24 mouse cellular contexts compared by ENCODE assay signal in genomic region chr2:79368661-79369060, GRCm38 (mm10).
DNase-seq lines count a peak whose midpoint lies in the region; ATAC-seq and TF ChIP-seq lines count a peak whose summit lies in the region.
"Had no signal": no experiment of that assay in that cellular context is flagged by ENCODE, and none has a peak within 500 bp of the region (broad histone marks: within the 10 kb centered on the region; RNA-seq: fewer than 3 reads in every experiment).

No protein-coding gene starts in this region.

- H3K27me3 ChIP-seq in midbrain, embryonic 15.5 days (replicated peaks), result no peaks in the 10 kb centered on the region
- no peaks in the 10 kb centered on the region for H3K27me3 ChIP-seq in midbrain, embryonic 13.5 days
- no peaks in the 10 kb centered on the region for H3K27me3 ChIP-seq in ES-Bruce4 (ENCODE audit: control insufficient read depth, insufficient read depth, low read length, poor library complexity, severe bottlenecking)
- no peaks in the 10 kb centered on the region for H3K27me3 ChIP-seq in liver, embryonic 14.5 days (ENCODE audit: control insufficient read depth, insufficient read depth, low read length)
- H3K27me3 ChIP-seq in stomach, postnatal 0 days (ENCODE audit: control insufficient read depth, insufficient read depth, low read length), result no peaks in the 10 kb centered on the region
- H3K27me3 ChIP-seq: embryonic facial prominence, embryonic 15.5 days; forebrain, embryonic 12.5 days; intestine, embryonic 15.5 days; limb, embryonic 15.5 days; megakaryocyte, embryonic 14.5 days had no signal

- no peak overlapping the region for H3K4me2 ChIP-seq in midbrain, embryonic 15.5 days
- H3K4me2 ChIP-seq in midbrain, embryonic 13.5 days (replicated peaks), result no peak overlapping the region
- H3K4me2 ChIP-seq in liver, embryonic 14.5 days (ENCODE audit: low read depth), result 0 out of 2 replicates have a peak overlapping the region, but pooled peaks have one; percentile 13
- H3K4me2 ChIP-seq in stomach, postnatal 0 days (replicated peaks; ENCODE audit: low read depth), result no peak overlapping the region
- H3K4me2 ChIP-seq: embryonic facial prominence, embryonic 15.5 days; forebrain, embryonic 12.5 days; intestine, embryonic 15.5 days; limb, embryonic 15.5 days had no signal

- H3K36me3 ChIP-seq in midbrain, embryonic 15.5 days (replicated peaks), result no peaks in the 10 kb centered on the region
- no peaks in the 10 kb centered on the region for H3K36me3 ChIP-seq in midbrain, embryonic 13.5 days
- H3K36me3 ChIP-seq in ES-Bruce4 (ENCODE audit: control insufficient read depth, insufficient read depth, low read length, poor library complexity, severe bottlenecking), result no peaks in the 10 kb centered on the region
- H3K36me3 ChIP-seq in liver, embryonic 14.5 days (replicated peaks; ENCODE audit: control insufficient read depth, insufficient read depth, low read depth), result no peaks in the 10 kb centered on the region
- H3K36me3 ChIP-seq in stomach, postnatal 0 days (ENCODE audit: control insufficient read depth, insufficient read depth, low read length), result no peaks in the 10 kb centered on the region
- H3K36me3 ChIP-seq: embryonic facial prominence, embryonic 10.5 days; embryonic facial prominence, embryonic 15.5 days; forebrain, embryonic 12.5 days; intestine, embryonic 15.5 days; limb, embryonic 10.5 days; limb, embryonic 15.5 days had no signal

- 0 out of 2 replicates have a peak, but pooled peaks have one; percentile 24 for ATAC-seq in midbrain, embryonic 15.5 days (replicated peaks)
- no peak for ATAC-seq in midbrain, embryonic 13.5 days
- ATAC-seq in liver, embryonic 14.5 days (ENCODE audit: insufficient read depth), result no peak
- no peak for ATAC-seq in stomach, postnatal 0 days (ENCODE audit: low FRiP score, low TSS enrichment)
- ATAC-seq: hindbrain, embryonic 16.5 days; intestine, embryonic 15.5 days had no signal

- no peak for DNase-seq in liver, embryonic 14.5 days (ENCODE audit: low read depth in 3 of 3, low spot score in 3 of 3)
- DNase-seq in stomach, postnatal 0 days (ENCODE audit: low spot score), result no peak
- DNase-seq in adrenal gland, adult 18-20 months (ENCODE audit: low spot score in 2 of 2), result no peak
- DNase-seq: cerebellum, adult 2 months; cerebellum, postnatal 14 days; gastrocnemius, postnatal 14 days; heart, postnatal 14 days; kidney, adult 8-10 months; kidney, postnatal 10 days; layer of hippocampus, adult 9-11 months; midbrain, embryonic 14.5 days; spleen, adult 18-20 months; thymus, postnatal 4 days had no signal

- no peak for TF ChIP-seq POLR2A in ES-Bruce4 (IDR thresholded peaks at IDR 0.05; ENCODE audit: insufficient read depth, low read length)

- 83% methylated on average over 12 of the region's 12 CpGs for WGBS in midbrain, embryonic 15.5 days
- WGBS in midbrain, embryonic 13.5 days, result 86% methylated on average over 12 of the region's 12 CpGs
- 73% methylated on average over 12 of the region's 12 CpGs for WGBS in liver, embryonic 14.5 days (ENCODE audit: insufficient replicate concordance)
- WGBS in stomach, postnatal 0 days, result 82% methylated on average over 12 of the region's 12 CpGs

- no peak overlapping the region for H3K4me3 ChIP-seq in midbrain, embryonic 15.5 days
- H3K4me3 ChIP-seq in midbrain, embryonic 13.5 days (replicated peaks), result no peak overlapping the region
- H3K4me3 ChIP-seq in ES-Bruce4 (ENCODE audit: low read depth, low read length), result peak overlapping the region; percentile 5; the same call in 1 of the 2 replicates
- no peak overlapping the region for H3K4me3 ChIP-seq in liver, embryonic 14.5 days (ENCODE audit: insufficient read depth in 1 of 2, low read depth in 2 of 2, low read length in 2 of 2)
- no peak overlapping the region for H3K4me3 ChIP-seq in stomach, postnatal 0 days (ENCODE audit: low read depth, low read length)
- H3K4me3 ChIP-seq: embryonic facial prominence, embryonic 10.5 days; embryonic facial prominence, embryonic 15.5 days; forebrain, embryonic 12.5 days; intestine, embryonic 15.5 days; limb, embryonic 10.5 days; limb, embryonic 15.5 days; megakaryocyte, embryonic 14.5 days had no signal

- peaks cover 4% of the 10 kb centered on the region for H3K4me1 ChIP-seq in midbrain, embryonic 15.5 days
- peaks cover 7% of the 10 kb centered on the region for H3K4me1 ChIP-seq in midbrain, embryonic 13.5 days (replicated peaks)
- H3K4me1 ChIP-seq in ES-Bruce4 (ENCODE audit: control insufficient read depth, insufficient read depth, low read length), result peaks cover 3% of the 10 kb centered on the region
- peaks cover 0 to 5% of the 10 kb centered on the region in 2 experiments; a peak in 1 of 4 replicates for H3K4me1 ChIP-seq in liver, embryonic 14.5 days (replicated peaks; ENCODE audit: control insufficient read depth in 2 of 2, insufficient read depth in 2 of 2, low read length in 1 of 2)
- H3K4me1 ChIP-seq in stomach, postnatal 0 days (replicated peaks; ENCODE audit: control insufficient read depth, insufficient read depth), result no peaks in the 10 kb centered on the region
- H3K4me1 ChIP-seq: embryonic facial prominence, embryonic 15.5 days; intestine, embryonic 15.5 days; limb, embryonic 15.5 days had no signal

- TF ChIP-seq CTCF in ES-Bruce4 (IDR thresholded peaks at IDR 0.05; ENCODE audit: low read depth, low read length), result no peak
- no peak for TF ChIP-seq CTCF in liver, embryonic 14.5 days (IDR thresholded peaks at IDR 0.05; ENCODE audit: low read depth)
- no peak for TF ChIP-seq CTCF in stomach, postnatal 0 days (IDR thresholded peaks at IDR 0.05; ENCODE audit: low read depth)

- no peak overlapping the region for H3K27ac ChIP-seq in midbrain, embryonic 15.5 days
- no peak overlapping the region for H3K27ac ChIP-seq in midbrain, embryonic 13.5 days
- no peak overlapping the region for H3K27ac ChIP-seq in ES-Bruce4 (ENCODE audit: insufficient read depth, low read length)
- no peak overlapping the region for H3K27ac ChIP-seq in liver, embryonic 14.5 days
- H3K27ac ChIP-seq in stomach, postnatal 0 days (replicated peaks), result no peak overlapping the region
- H3K27ac ChIP-seq: embryonic facial prominence, embryonic 10.5 days; embryonic facial prominence, embryonic 15.5 days; forebrain, embryonic 12.5 days; intestine, embryonic 15.5 days; limb, embryonic 10.5 days; limb, embryonic 15.5 days had no signal

- no peak overlapping the region for H3K9ac ChIP-seq in midbrain, embryonic 15.5 days
- H3K9ac ChIP-seq in midbrain, embryonic 13.5 days (replicated peaks), result no peak overlapping the region
- no peak overlapping the region for H3K9ac ChIP-seq in ES-Bruce4 (ENCODE audit: low read depth, poor library complexity, severe bottlenecking)
- no peak overlapping the region for H3K9ac ChIP-seq in liver, embryonic 14.5 days (replicated peaks)
- no peak overlapping the region for H3K9ac ChIP-seq in stomach, postnatal 0 days (ENCODE audit: low read length)
- H3K9ac ChIP-seq: embryonic facial prominence, embryonic 15.5 days; forebrain, embryonic 12.5 days; intestine, embryonic 15.5 days; limb, embryonic 15.5 days had no signal

- no peak for TF ChIP-seq EP300 in ES-Bruce4 (IDR thresholded peaks at IDR 0.05; ENCODE audit: insufficient read depth, low read depth, low read length)
- TF ChIP-seq EP300 in liver, embryonic 14.5 days (IDR thresholded peaks at IDR 0.05; ENCODE audit: low read depth), result no peak
- no peak for TF ChIP-seq EP300 in stomach, postnatal 0 days (optimal IDR thresholded peaks at IDR 0.05)

- H3K9me3 ChIP-seq in midbrain, embryonic 15.5 days, result no peaks in the 10 kb centered on the region
- no peaks in the 10 kb centered on the region for H3K9me3 ChIP-seq in midbrain, embryonic 13.5 days
- H3K9me3 ChIP-seq in ES-Bruce4 (replicated peaks; ENCODE audit: control insufficient read depth, insufficient read depth, low read length, poor library complexity, severe bottlenecking), result no peaks in the 10 kb centered on the region
- H3K9me3 ChIP-seq in liver, embryonic 14.5 days (ENCODE audit: control insufficient read depth, low read length), result no peaks in the 10 kb centered on the region
- H3K9me3 ChIP-seq in stomach, postnatal 0 days (ENCODE audit: control insufficient read depth, low read length), result no peaks in the 10 kb centered on the region
- H3K9me3 ChIP-seq: embryonic facial prominence, embryonic 10.5 days; embryonic facial prominence, embryonic 15.5 days; forebrain, embryonic 12.5 days; intestine, embryonic 15.5 days; limb, embryonic 10.5 days; limb, embryonic 15.5 days; megakaryocyte, embryonic 14.5 days had no signal
